Mouse (Mus musculus) forebrain, embryonic 10.5 days (tissue): ENCODE measurements around the gene Tbxas1. TPM values are rescaled to one million over a fixed set of nuclear protein-coding genes. Genes with fewer than 3 reads are reported as not detected.

ENCODE experiments used
- DNase-seq: peaks from one replicate; pipeline ENCODE4 v3.0.0-alpha.2; 2017; ENCODE audit warnings: low spot score; ENCODE audit errors: extremely low spot score
- H3K27ac ChIP-seq: fragments of 300-500 bp; sonication (generic); 2 replicates; pipeline ENCODE4 v1.5.1; 2016; ENCODE audit warnings: mild to moderate bottlenecking
- H3K27me3 ChIP-seq: fragments of 300-500 bp; sonication (generic); 2 replicates; pipeline ENCODE4 v1.6.1; 2016; ENCODE audit warnings: mild to moderate bottlenecking; ENCODE audit not compliant: poor library complexity, severe bottlenecking
- H3K36me3 ChIP-seq: fragments of 300-500 bp; sonication (generic); replicated peaks from 2 replicates; pipeline ENCODE4 v1.6.1; 2016; ENCODE audit warnings: mild to moderate bottlenecking, moderate library complexity
- H3K4me1 ChIP-seq: fragments of 300-500 bp; sonication (generic); 2 replicates; pipeline ENCODE4 v1.6.1; 2016
- H3K4me3 ChIP-seq: fragments of 300-500 bp; sonication (generic); 2 replicates; pipeline ENCODE4 v1.5.1; 2016; ENCODE audit warnings: mild to moderate bottlenecking, moderate library complexity
- H3K9me3 ChIP-seq: fragments of 300-500 bp; sonication (generic); 2 replicates; pipeline ENCODE4 v1.6.1; 2016; ENCODE audit warnings: mild to moderate bottlenecking, moderate library complexity
- WGBS: fragments of 180-500 bp; shearing (Covaris S2); methylation state at CpG from one replicate; pipeline ENCODE4 v1.1.7; 2016; 5-methylcytosine and 5-hydroxymethylcytosine counted together
- polyA plus RNA-seq: library from polyadenylated mRNA; unstranded; fragments of >200 nt; fragmentation: Nextera tagmentation; extraction: Ambion mirVana; gene quantifications from 2 replicates; pipeline ENCODE4 v1.2.1, GENCODE M21; 2016

The Tbxas1 gene
- polyA plus RNA-seq, 1 experiment from 2014 or later = 0.98 TPM

- DNase-seq = no peak
- Histone ChIP-seq H3K27ac (no peak overlapping the region), H3K27me3 (no peaks in the 10 kb centered on the region), H3K4me1 (no peaks in the 10 kb centered on the region), H3K36me3 (no peaks in the 10 kb centered on the region), H3K9me3 (no peaks in the 10 kb centered on the region), H3K4me3 (no peak overlapping the region)
- WGBS = 90% methylated on average over 8 of the region's 8 CpGs
Measured at GRCm38 (mm10) chr6:38974536-38975268, 99.5 kb downstream of the Tbxas1 start.

GRCm38 (mm10) chr6:38975866-38976265 is 100.7 kb downstream of the Tbxas1 start:
- Histone ChIP-seq H3K27me3 (no peaks in the 10 kb centered on the region), H3K4me3 (no peak overlapping the region), H3K9me3 (no peaks in the 10 kb centered on the region), H3K4me1 (no peaks in the 10 kb centered on the region), H3K27ac (no peak overlapping the region), H3K36me3 (no peaks in the 10 kb centered on the region)
- DNase-seq = no peak
- WGBS = 94% methylated on average over 4 of the region's 4 CpGs

- no peak overlapping the region for H3K4me3 ChIP-seq
- H3K4me1 ChIP-seq = no peaks in the 10 kb centered on the region
- no peak overlapping the region for H3K27ac ChIP-seq
- no peaks in the 10 kb centered on the region for H3K27me3 ChIP-seq
- WGBS = 83% methylated on average over 2 of the region's 2 CpGs
- DNase-seq = no peak
- no peaks in the 10 kb centered on the region for H3K9me3 ChIP-seq
- no peaks in the 10 kb centered on the region for H3K36me3 ChIP-seq
Measured at GRCm38 (mm10) chr6:38976355-38976754, 101.2 kb downstream of the Tbxas1 start.

- Histone ChIP-seq H3K27me3 (no peaks in the 10 kb centered on the region), H3K36me3 (no peaks in the 10 kb centered on the region), H3K9me3 (no peaks in the 10 kb centered on the region), H3K4me3 (no peak overlapping the region), H3K4me1 (0 out of 2 replicates have a peak, but pooled peaks cover 4% of the 10 kb centered on the region), H3K27ac (no peak overlapping the region)
- no peak for DNase-seq
- WGBS = 89% methylated on average over 11 of the region's 11 CpGs
Measured at GRCm38 (mm10) chr6:38980921-38981715, 105.9 kb downstream of the Tbxas1 start.

GRCm38 (mm10) chr6:38982071-38982470 is 106.9 kb downstream of the Tbxas1 start:
- H3K4me1 ChIP-seq = 0 out of 2 replicates have a peak, but pooled peaks cover 4% of the 10 kb centered on the region
- no peaks in the 10 kb centered on the region for H3K36me3 ChIP-seq
- no peak for DNase-seq
- 94% methylated on average over 8 of the region's 8 CpGs for WGBS
- no peaks in the 10 kb centered on the region for H3K9me3 ChIP-seq
- no peak overlapping the region for H3K27ac ChIP-seq
- H3K4me3 ChIP-seq = no peak overlapping the region
- no peaks in the 10 kb centered on the region for H3K27me3 ChIP-seq

GRCm38 (mm10) chr6:38982656-38983055 is 107.5 kb downstream of the Tbxas1 start:
- H3K27me3 ChIP-seq = no peaks in the 10 kb centered on the region
- 81% methylated on average over 4 of the region's 4 CpGs for WGBS
- no peak for DNase-seq
- H3K4me1 ChIP-seq = 0 out of 2 replicates have a peak, but pooled peaks cover 4% of the 10 kb centered on the region
- no peaks in the 10 kb centered on the region for H3K9me3 ChIP-seq
- no peak overlapping the region for H3K27ac ChIP-seq
- H3K4me3 ChIP-seq = no peak overlapping the region
- H3K36me3 ChIP-seq = no peaks in the 10 kb centered on the region

- no peak overlapping the region for H3K4me3 ChIP-seq
- H3K4me1 ChIP-seq = 0 out of 2 replicates have a peak, but pooled peaks cover 4% of the 10 kb centered on the region
- H3K36me3 ChIP-seq = no peaks in the 10 kb centered on the region
- no peaks in the 10 kb centered on the region for H3K9me3 ChIP-seq
- WGBS = 72% methylated on average over 7 of the region's 7 CpGs
- no peak for DNase-seq
- no peak overlapping the region for H3K27ac ChIP-seq
- no peaks in the 10 kb centered on the region for H3K27me3 ChIP-seq
Measured at GRCm38 (mm10) chr6:38983060-38983459, 107.9 kb downstream of the Tbxas1 start.

GRCm38 (mm10) chr6:38984626-38985025 is 109.4 kb downstream of the Tbxas1 start:
- WGBS = 85% methylated on average over 2 of the region's 2 CpGs
- Histone ChIP-seq H3K27ac (no peak overlapping the region), H3K4me3 (no peak overlapping the region), H3K27me3 (no peaks in the 10 kb centered on the region), H3K4me1 (0 out of 2 replicates have a peak, but pooled peaks cover 4% of the 10 kb centered on the region), H3K9me3 (no peaks in the 10 kb centered on the region), H3K36me3 (no peaks in the 10 kb centered on the region)
- DNase-seq = no peak

GRCm38 (mm10) chr6:38986641-38987040 is 111.4 kb downstream of the Tbxas1 start:
- Histone ChIP-seq H3K27ac (no peak overlapping the region), H3K4me3 (no peak overlapping the region), H3K36me3 (no peaks in the 10 kb centered on the region), H3K27me3 (no peaks in the 10 kb centered on the region), H3K9me3 (no peaks in the 10 kb centered on the region), H3K4me1 (0 out of 2 replicates have a peak, but pooled peaks cover 4% of the 10 kb centered on the region)
- no peak for DNase-seq
- WGBS = 77% methylated on average over 10 of the region's 10 CpGs

GRCm38 (mm10) chr6:38992016-38992415 is 116.8 kb downstream of the Tbxas1 start:
- Histone ChIP-seq H3K27me3 (no peaks in the 10 kb centered on the region), H3K9me3 (no peaks in the 10 kb centered on the region), H3K4me3 (no peak overlapping the region), H3K4me1 (no peaks in the 10 kb centered on the region), H3K36me3 (no peaks in the 10 kb centered on the region), H3K27ac (no peak overlapping the region)
- 56% methylated on average over 4 of the region's 4 CpGs for WGBS
- no peak for DNase-seq

- H3K4me3 ChIP-seq = no peak overlapping the region
- no peak overlapping the region for H3K27ac ChIP-seq
- no peaks in the 10 kb centered on the region for H3K27me3 ChIP-seq
- H3K9me3 ChIP-seq = no peaks in the 10 kb centered on the region
- WGBS = 84% methylated on average over 3 of the region's 3 CpGs
- H3K36me3 ChIP-seq = no peaks in the 10 kb centered on the region
- DNase-seq = no peak
- H3K4me1 ChIP-seq = no peaks in the 10 kb centered on the region
Measured at GRCm38 (mm10) chr6:38995774-38996173, 120.6 kb downstream of the Tbxas1 start.

GRCm38 (mm10) chr6:38997838-38998237 is 122.6 kb downstream of the Tbxas1 start:
- Histone ChIP-seq H3K4me1 (no peaks in the 10 kb centered on the region), H3K9me3 (no peaks in the 10 kb centered on the region), H3K27ac (no peak overlapping the region), H3K4me3 (no peak overlapping the region), H3K36me3 (no peaks in the 10 kb centered on the region), H3K27me3 (no peaks in the 10 kb centered on the region)
- no peak for DNase-seq
- WGBS = 84% methylated on average over 4 of the region's 4 CpGs

- H3K36me3 ChIP-seq = no peaks in the 10 kb centered on the region
- H3K9me3 ChIP-seq = no peaks in the 10 kb centered on the region
- WGBS = 84% methylated on average over 7 of the region's 7 CpGs
- H3K4me3 ChIP-seq = no peak overlapping the region
- H3K27ac ChIP-seq = no peak overlapping the region
- DNase-seq = no peak
- peaks cover 24% of the 10 kb centered on the region for H3K4me1 ChIP-seq
- H3K27me3 ChIP-seq = no peaks in the 10 kb centered on the region
Measured at GRCm38 (mm10) chr6:39003126-39003525, 127.9 kb downstream of the Tbxas1 start.
